Mouse (Mus musculus) frontal cortex, postnatal 36 days (tissue): ENCODE data around the gene Cela2a.

ENCODE experiments used
- DNase-seq, 2 experiments: peaks; one replicate each; pipeline ENCODE4 v3.0.0; 2022; ENCODE audit warnings: low spot score in 2 of 2

Cela2a gene

DNA sequence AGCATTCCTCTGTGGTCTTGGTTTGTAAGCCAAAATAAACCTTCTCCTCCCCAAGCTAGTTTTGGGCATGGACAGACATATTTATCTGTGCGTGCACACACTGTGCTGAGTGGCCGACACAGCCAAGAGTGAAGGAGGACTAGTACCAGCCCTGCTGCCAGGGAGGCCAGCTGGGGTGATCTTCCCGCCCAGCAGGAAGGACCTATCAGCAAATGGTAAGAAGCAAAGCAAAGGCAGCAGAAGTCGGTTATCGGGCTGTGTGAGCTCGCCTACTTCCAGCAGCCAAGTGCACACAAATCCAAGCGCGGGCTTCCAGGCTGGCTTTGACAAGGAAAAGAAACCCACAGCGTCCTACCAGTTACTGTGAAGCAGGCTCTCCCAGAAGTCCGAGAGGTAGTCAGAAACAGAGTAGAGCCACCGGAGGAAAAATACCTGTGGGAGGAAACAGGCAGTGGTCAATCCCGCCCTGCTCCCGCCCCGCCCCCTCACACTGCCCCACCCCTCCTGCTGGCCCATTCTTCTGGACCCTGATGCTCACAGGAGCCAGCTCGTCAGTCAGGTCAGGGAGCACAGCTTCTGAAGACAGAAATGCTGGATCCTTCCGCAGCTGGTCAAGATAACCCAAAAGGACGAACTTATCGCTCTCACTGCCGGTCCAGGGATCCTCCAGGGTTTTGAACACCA lies 58.5 kb downstream of the Cela2a start:
- DNase-seq = no peak

GRCm38 (mm10) chr4:141766668-141767352 lies 59.1 kb downstream of the Cela2a start:
- DNase-seq = no peak

DNA sequence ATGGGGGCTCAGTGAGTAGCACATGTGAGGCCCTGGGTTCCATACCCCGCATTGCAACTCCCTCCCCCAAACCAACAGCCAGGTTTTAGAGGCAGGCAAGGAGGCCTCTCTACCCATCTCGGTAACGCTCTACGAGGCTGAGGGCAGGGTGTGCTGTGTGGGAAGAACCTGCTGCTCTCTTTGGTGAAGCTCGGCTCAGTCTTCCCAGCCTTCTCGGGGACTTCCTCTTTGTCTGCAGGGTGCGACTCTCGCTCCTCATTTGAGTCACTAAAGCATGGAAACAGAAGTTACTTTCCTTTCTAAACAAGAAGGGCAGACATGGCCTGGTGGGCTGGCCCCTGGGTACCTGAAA lies 59.7 kb downstream of the Cela2a start:
- peak in 1 of 2 experiments; percentile 19 for DNase-seq

DNA sequence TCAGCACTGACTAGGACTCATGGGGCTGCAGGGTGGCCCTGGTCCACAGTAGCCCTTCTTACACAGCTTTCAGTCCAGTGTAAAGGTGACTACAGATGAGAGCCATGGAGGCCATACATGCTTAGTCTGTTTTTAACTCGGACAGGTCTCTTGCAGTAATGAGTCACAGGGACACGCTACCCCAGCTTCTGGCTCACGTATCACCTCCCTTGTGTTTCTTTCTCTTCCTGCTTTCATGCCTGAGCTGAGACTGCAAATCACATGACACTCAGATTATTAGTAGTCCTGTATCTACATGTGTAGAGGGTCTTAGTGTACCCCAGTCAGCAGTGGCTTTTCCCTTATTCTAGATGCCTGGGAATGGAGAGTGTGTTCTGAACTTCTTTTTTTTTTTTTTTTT lies 61.0 kb downstream of the Cela2a start:
- DNase-seq = no peak
